Mouse (Mus musculus) embryonic facial prominence, embryonic 10.5 days (tissue): ENCODE data around the gene Zxdc. TPM values are rescaled to one million over a fixed set of nuclear protein-coding genes. Genes with fewer than 3 reads are reported as not detected.

Experiments
- DNase-seq: peaks from one replicate; pipeline ENCODE4 v3.0.0-alpha.2; 2017; ENCODE audit warnings: low spot score
- H3K27ac ChIP-seq: fragments of 300-500 bp; sonication (generic); replicated peaks from 2 replicates; pipeline ENCODE4 v1.5.1; 2016; ENCODE audit warnings: mild to moderate bottlenecking
- H3K27me3 ChIP-seq: fragments of 300-500 bp; sonication (generic); replicated peaks from 2 replicates; pipeline ENCODE4 v1.6.1; 2016; ENCODE audit warnings: low read depth, mild to moderate bottlenecking; ENCODE audit not compliant: poor library complexity, severe bottlenecking
- H3K36me3 ChIP-seq: fragments of 300-500 bp; sonication (generic); replicated peaks from 2 replicates; pipeline ENCODE4 v1.6.1; 2016; ENCODE audit warnings: mild to moderate bottlenecking, moderate library complexity
- H3K4me1 ChIP-seq: fragments of 300-500 bp; sonication (generic); 2 replicates; pipeline ENCODE4 v1.6.1; 2016
- H3K4me3 ChIP-seq: fragments of 300-500 bp; sonication (generic); 2 replicates; pipeline ENCODE4 v1.5.1; 2016; ENCODE audit warnings: mild to moderate bottlenecking, moderate library complexity
- H3K9me3 ChIP-seq: fragments of 300-500 bp; sonication (generic); 2 replicates; pipeline ENCODE4 v1.6.1; 2016; ENCODE audit warnings: mild to moderate bottlenecking
- WGBS: fragments of 180-500 bp; shearing (Covaris S2); methylation state at CpG from one replicate; pipeline ENCODE4 v1.1.7; 2016; 5-methylcytosine and 5-hydroxymethylcytosine counted together
- polyA plus RNA-seq: library from polyadenylated mRNA; unstranded; fragments of >200 nt; fragmentation: Nextera tagmentation; extraction: Ambion mirVana; gene quantifications from 2 replicates; pipeline ENCODE4 v1.2.1, GENCODE M21; 2016

The Zxdc gene
- polyA plus RNA-seq, 1 experiment from 2014 or later, result 7.2 TPM

- WGBS, result 17% methylated on average over 11 of the region's 11 CpGs
- Histone ChIP-seq H3K36me3 (no peaks in the 10 kb centered on the region), H3K27me3 (0 out of 2 replicates have a peak, but pooled peaks cover 7% of the 10 kb centered on the region), H3K27ac (no peak overlapping the region), H3K4me1 (peaks cover 3% of the 10 kb centered on the region; the same call in 1 of the 2 replicates), H3K4me3 (no peak overlapping the region), H3K9me3 (0 out of 2 replicates have a peak, but pooled peaks cover 3% of the 10 kb centered on the region)
- DNase-seq, result peak; percentile 80
Observed at GRCm38 (mm10) chr6:90435195-90435618, 65.9 kb downstream of the Zxdc start.

- H3K27ac ChIP-seq, result no peak overlapping the region
- H3K4me1 ChIP-seq, result peaks cover 3% of the 10 kb centered on the region; the same call in 1 of the 2 replicates
- no peak overlapping the region for H3K4me3 ChIP-seq
- no peak for DNase-seq
- 86% methylated on average over 10 of the region's 10 CpGs for WGBS
- 0 out of 2 replicates have a peak, but pooled peaks cover 7% of the 10 kb centered on the region for H3K27me3 ChIP-seq
- H3K36me3 ChIP-seq, result no peaks in the 10 kb centered on the region
- H3K9me3 ChIP-seq, result 0 out of 2 replicates have a peak, but pooled peaks cover 3% of the 10 kb centered on the region
Observed at GRCm38 (mm10) chr6:90436192-90436907, 67.1 kb downstream of the Zxdc start.

- Histone ChIP-seq H3K27me3 (0 out of 2 replicates have a peak, but pooled peaks cover 7% of the 10 kb centered on the region), H3K9me3 (0 out of 2 replicates have a peak, but pooled peaks cover 3% of the 10 kb centered on the region), H3K4me1 (peaks cover 3% of the 10 kb centered on the region; the same call in 1 of the 2 replicates), H3K27ac (no peak overlapping the region), H3K36me3 (no peaks in the 10 kb centered on the region), H3K4me3 (no peak overlapping the region)
- 88% methylated on average over 3 of the region's 3 CpGs for WGBS
- no peak for DNase-seq
Observed at GRCm38 (mm10) chr6:90437041-90437440, 67.7 kb downstream of the Zxdc start.

- no peak for DNase-seq
- H3K27ac ChIP-seq, result no peak overlapping the region; the same call in 1 of the 2 replicates
- no peaks in the 10 kb centered on the region for H3K27me3 ChIP-seq
- 34% methylated on average over 4 of the region's 4 CpGs for WGBS
- no peaks in the 10 kb centered on the region for H3K36me3 ChIP-seq
- H3K4me1 ChIP-seq, result peaks cover 7% of the 10 kb centered on the region
- no peak overlapping the region for H3K4me3 ChIP-seq
- H3K9me3 ChIP-seq, result no peaks in the 10 kb centered on the region
Observed at GRCm38 (mm10) chr6:90446883-90447282, 77.6 kb downstream of the Zxdc start.

GRCm38 (mm10) chr6:90450179-90450578 is 80.9 kb downstream of the Zxdc start:
- DNase-seq, result peak; percentile 76
- WGBS, result 27% methylated on average over 7 of the region's 7 CpGs
- Histone ChIP-seq H3K27ac (no peak overlapping the region), H3K4me1 (peaks cover 7% of the 10 kb centered on the region), H3K36me3 (no peaks in the 10 kb centered on the region), H3K4me3 (no peak overlapping the region), H3K27me3 (no peaks in the 10 kb centered on the region), H3K9me3 (no peaks in the 10 kb centered on the region)

- H3K27ac ChIP-seq, result no peak overlapping the region
- H3K4me1 ChIP-seq, result peaks cover 7% of the 10 kb centered on the region
- no peaks in the 10 kb centered on the region for H3K9me3 ChIP-seq
- H3K36me3 ChIP-seq, result no peaks in the 10 kb centered on the region
- no peak overlapping the region for H3K4me3 ChIP-seq
- WGBS, result 69% methylated on average over 5 of the region's 5 CpGs
- 0 out of 2 replicates have a peak, but pooled peaks cover 3% of the 10 kb centered on the region for H3K27me3 ChIP-seq
- no peak for DNase-seq
Observed at GRCm38 (mm10) chr6:90450697-90451096, 81.4 kb downstream of the Zxdc start.

- 81% methylated on average over 5 of the region's 5 CpGs for WGBS
- Histone ChIP-seq H3K9me3 (no peaks in the 10 kb centered on the region), H3K36me3 (no peaks in the 10 kb centered on the region)
Observed at GRCm38 (mm10) chr6:90451512-90451911, 82.2 kb downstream of the Zxdc start.

GRCm38 (mm10) chr6:90452603-90453002 is 83.3 kb downstream of the Zxdc start:
- Histone ChIP-seq H3K27me3 (0 out of 2 replicates have a peak, but pooled peaks cover 3% of the 10 kb centered on the region), H3K27ac (no peak overlapping the region), H3K9me3 (no peaks in the 10 kb centered on the region), H3K4me1 (no peaks in the 10 kb centered on the region), H3K36me3 (no peaks in the 10 kb centered on the region), H3K4me3 (no peak overlapping the region)
- DNase-seq, result no peak

More at GRCm38 (mm10) chr6:90451512-90451911, 82.2 kb downstream of the Zxdc start:
- peaks cover 7% of the 10 kb centered on the region for H3K4me1 ChIP-seq
- 0 out of 2 replicates have a peak, but pooled peaks cover 3% of the 10 kb centered on the region for H3K27me3 ChIP-seq
- H3K27ac ChIP-seq, result no peak overlapping the region
- DNase-seq, result no peak
- no peak overlapping the region for H3K4me3 ChIP-seq

Other genes starting within 250 kb of the Zxdc start
- not detected in 2 replicates for gene Vmn1r51, start 246.9 kb upstream of the Zxdc start, polyA plus RNA-seq
- not detected in 2 replicates for gene Vmn1r52, start 194.7 kb upstream of the Zxdc start, polyA plus RNA-seq
- gene V1ra8, start 166.7 kb upstream of the Zxdc start, polyA plus RNA-seq, result not detected in 2 replicates
- not detected in 2 replicates for gene Vmn1r53, start 145.1 kb upstream of the Zxdc start, polyA plus RNA-seq
- gene Vmn1r54, start 123.2 kb upstream of the Zxdc start, polyA plus RNA-seq, result not detected in 2 replicates
- gene BC048671, start 68.3 kb upstream of the Zxdc start, polyA plus RNA-seq, result not detected in 2 replicates
- 0.09 and 0.11 TPM in 2 replicates for gene Chst13, start 44.3 kb upstream of the Zxdc start, polyA plus RNA-seq
- 0.04 TPM in 1 of 2 replicates, not detected in the other for gene Uroc1, start 36.2 kb upstream of the Zxdc start, polyA plus RNA-seq
- gene Cfap100, start 59.3 kb downstream of the Zxdc start, polyA plus RNA-seq, result 0.76 and 0.99 TPM in 2 replicates
- 6.4 and 7.5 TPM in 2 replicates for gene Klf15, start 93.1 kb downstream of the Zxdc start, polyA plus RNA-seq
- gene Aldh1l1, start 116.9 kb downstream of the Zxdc start, polyA plus RNA-seq, result 1.5 and 2.1 TPM in 2 replicates
- gene Slc41a3, start 235.2 kb downstream of the Zxdc start, polyA plus RNA-seq, result 1.7 and 2.2 TPM in 2 replicates